Mouse (Mus musculus): ENCODE measurements around the gene Dld. TPM values are rescaled to one million over a fixed set of nuclear protein-coding genes. Genes with fewer than 3 reads are reported as not detected.
A peak's percentile ranks its signal among the peaks of the same experiment; 100 is the strongest.

Gene Dld
- polyA plus RNA-seq (2015; fragmentation: Nextera tagmentation; extraction: Ambion mirVana), result 125 and 139 TPM in 2 replicates

- H3K4me1 ChIP-seq (replicated peaks), result peaks cover 19% of the 10 kb centered on the region
- 6% methylated on average over 66 of the region's 66 CpGs for WGBS
Observed at GRCm38 (mm10) chr12:31350944-31351928, at the start of gene Dld. Dld (minus strand) TSS chr12:31351453.

GRCm38 (mm10) chr12:31400821-31401220, 49.6 kb upstream of the Dld start:
- no peak overlapping the region for H3K27ac ChIP-seq (replicated peaks)
- H3K9me3 ChIP-seq, result no peaks in the 10 kb centered on the region
- H3K4me2 ChIP-seq, result no peak overlapping the region
- 89% methylated on average over 1 of the region's 1 CpGs for WGBS
- no peak overlapping the region for H3K4me3 ChIP-seq
- H3K4me1 ChIP-seq (replicated peaks), result no peaks in the 10 kb centered on the region
- ATAC-seq (ENCODE audit: low read depth), result no peak
- no peaks in the 10 kb centered on the region for H3K36me3 ChIP-seq
- no peak overlapping the region for H3K9ac ChIP-seq
- H3K27me3 ChIP-seq, result no peaks in the 10 kb centered on the region

More at GRCm38 (mm10) chr12:31350944-31351928, at the start of gene Dld:
- Histone ChIP-seq H3K27ac (replicated peaks) (peak within 1 kb of the TSS; percentile 79), H3K4me3 (peak within 1 kb of the TSS; percentile 99), H3K4me2 (peak within 1 kb of the TSS; percentile 98), H3K36me3 (peaks cover 23% of the 10 kb centered on the region), H3K27me3 (no peaks in the 10 kb centered on the region), H3K9me3 (no peaks in the 10 kb centered on the region), H3K9ac (peak within 1 kb of the TSS; percentile 97)
- peak; percentile 100 for ATAC-seq (ENCODE audit: low read depth)

DNA sequence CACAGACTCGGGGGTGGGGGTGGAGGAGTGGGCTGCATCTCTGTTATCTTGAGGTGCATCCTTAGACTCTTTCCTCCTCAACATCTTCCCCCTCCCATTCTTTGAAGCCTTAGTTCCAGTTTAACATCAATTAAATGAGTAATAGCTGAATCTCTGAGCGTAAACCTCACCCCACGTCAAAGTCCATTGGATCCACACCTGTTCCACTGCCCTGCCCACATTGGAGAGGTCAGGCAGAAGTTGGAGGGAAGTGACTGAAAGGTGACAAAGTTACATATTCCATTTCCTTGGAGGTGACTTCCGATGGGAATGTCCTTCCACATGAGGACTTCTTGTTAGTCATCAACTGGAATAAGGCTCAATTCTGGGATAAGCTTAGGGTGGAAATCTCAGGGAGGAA, 46.5 kb upstream of the Dld start:
- no peak overlapping the region for H3K9ac ChIP-seq
- H3K4me1 ChIP-seq (replicated peaks), result no peaks in the 10 kb centered on the region
- no peak for ATAC-seq (ENCODE audit: low read depth)
- no peaks in the 10 kb centered on the region for H3K9me3 ChIP-seq
- no peaks in the 10 kb centered on the region for H3K36me3 ChIP-seq
- H3K4me3 ChIP-seq, result no peak overlapping the region
- H3K27me3 ChIP-seq, result no peaks in the 10 kb centered on the region
- no peak overlapping the region for H3K27ac ChIP-seq (replicated peaks)
- H3K4me2 ChIP-seq, result no peak overlapping the region
- 87% methylated on average over 4 of the region's 4 CpGs for WGBS

DNA sequence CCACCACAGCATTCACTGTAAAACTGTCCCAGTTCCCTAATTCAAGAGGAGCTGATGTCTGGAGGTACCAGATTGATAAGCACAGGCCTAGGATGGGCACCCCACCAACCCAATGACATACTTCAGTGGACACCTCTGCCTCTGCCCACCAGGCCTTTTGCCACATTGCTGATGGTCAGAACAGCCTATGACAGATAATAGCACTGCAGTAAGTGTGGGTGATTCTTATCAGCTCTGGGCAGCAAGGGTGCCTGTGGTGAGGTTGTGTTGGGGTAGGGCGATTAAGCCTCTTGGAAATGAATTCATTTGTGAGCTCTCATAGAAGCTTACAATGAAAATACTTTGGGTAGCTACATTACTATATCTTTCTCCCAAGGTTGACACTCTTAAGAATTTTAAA, 44.6 kb upstream of the Dld start:
- no peak overlapping the region for H3K9ac ChIP-seq
- H3K27me3 ChIP-seq, result no peaks in the 10 kb centered on the region
- 94% methylated on average over 1 of the region's 1 CpGs for WGBS
- no peak for ATAC-seq (ENCODE audit: low read depth)
- H3K27ac ChIP-seq (replicated peaks), result no peak overlapping the region
- H3K4me2 ChIP-seq, result no peak overlapping the region
- no peaks in the 10 kb centered on the region for H3K36me3 ChIP-seq
- no peaks in the 10 kb centered on the region for H3K9me3 ChIP-seq
- no peak overlapping the region for H3K4me3 ChIP-seq
- no peaks in the 10 kb centered on the region for H3K4me1 ChIP-seq (replicated peaks)

GRCm38 (mm10) chr12:31391696-31392095, 40.4 kb upstream of the Dld start:
- Histone ChIP-seq H3K27me3 (no peaks in the 10 kb centered on the region), H3K9ac (no peak overlapping the region), H3K36me3 (no peaks in the 10 kb centered on the region), H3K4me1 (replicated peaks) (no peaks in the 10 kb centered on the region), H3K4me3 (no peak overlapping the region), H3K27ac (replicated peaks) (no peak overlapping the region), H3K4me2 (no peak overlapping the region), H3K9me3 (no peaks in the 10 kb centered on the region)
- 93% methylated on average over 12 of the region's 12 CpGs for WGBS
- no peak for ATAC-seq (ENCODE audit: low read depth)

GRCm38 (mm10) chr12:31390571-31390970, 39.3 kb upstream of the Dld start, which contains the start of gene Slc26a3:
Slc26a3 (plus strand) TSS chr12:31390871.
- no peak within 1 kb of the TSS for H3K4me3 ChIP-seq
- H3K4me2 ChIP-seq, result no peak within 1 kb of the TSS
- no peaks in the 10 kb centered on the region for H3K9me3 ChIP-seq
- no peak within 1 kb of the TSS for H3K9ac ChIP-seq
- no peaks in the 10 kb centered on the region for H3K36me3 ChIP-seq
- H3K27ac ChIP-seq (replicated peaks), result no peak within 1 kb of the TSS
- WGBS, result 79% methylated on average over 3 of the region's 3 CpGs
- H3K4me1 ChIP-seq (replicated peaks), result no peaks in the 10 kb centered on the region
- H3K27me3 ChIP-seq, result no peaks in the 10 kb centered on the region
- ATAC-seq (ENCODE audit: low read depth), result no peak

GRCm38 (mm10) chr12:31387303-31387702, 36.0 kb upstream of the Dld start:
- Histone ChIP-seq H3K27ac (replicated peaks) (no peak overlapping the region), H3K4me3 (no peak overlapping the region), H3K4me2 (no peak overlapping the region), H3K27me3 (no peaks in the 10 kb centered on the region), H3K9ac (no peak overlapping the region), H3K9me3 (no peaks in the 10 kb centered on the region), H3K4me1 (replicated peaks) (no peaks in the 10 kb centered on the region), H3K36me3 (no peaks in the 10 kb centered on the region)
- 58% methylated on average over 3 of the region's 3 CpGs for WGBS
- ATAC-seq (ENCODE audit: low read depth), result no peak

DNA sequence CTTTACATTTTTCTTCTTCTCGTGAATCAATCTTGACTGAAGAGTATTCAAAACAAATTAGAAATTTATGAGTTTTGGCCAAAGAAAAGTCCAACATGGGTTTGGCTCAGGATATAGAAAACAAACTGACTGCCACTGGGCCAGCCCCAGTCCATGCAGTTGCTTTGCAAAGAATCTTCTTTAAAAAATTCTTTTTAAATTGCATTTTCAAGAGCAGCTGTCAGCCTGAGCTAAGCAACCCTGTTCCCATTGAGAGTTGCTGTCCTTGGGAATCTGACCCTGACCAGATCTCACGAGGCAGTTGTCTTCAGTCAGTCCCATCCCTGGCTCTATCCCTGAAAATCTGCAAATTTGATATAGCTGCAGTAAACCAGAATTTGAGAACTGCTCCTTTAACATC, 31.2 kb upstream of the Dld start:
- H3K27me3 ChIP-seq, result no peaks in the 10 kb centered on the region
- no peak overlapping the region for H3K9ac ChIP-seq
- H3K4me1 ChIP-seq (replicated peaks), result no peaks in the 10 kb centered on the region
- no peak overlapping the region for H3K4me3 ChIP-seq
- no peak overlapping the region for H3K27ac ChIP-seq (replicated peaks)
- H3K9me3 ChIP-seq, result no peaks in the 10 kb centered on the region
- H3K4me2 ChIP-seq, result no peak overlapping the region
- WGBS, result 71% methylated on average over 2 of the region's 2 CpGs
- no peaks in the 10 kb centered on the region for H3K36me3 ChIP-seq
- ATAC-seq (ENCODE audit: low read depth), result no peak

- ATAC-seq (ENCODE audit: low read depth), result no peak
- WGBS, result 21% methylated on average over 2 of the region's 2 CpGs
- H3K9me3 ChIP-seq, result no peaks in the 10 kb centered on the region
- no peak overlapping the region for H3K9ac ChIP-seq
- H3K4me2 ChIP-seq, result no peak overlapping the region
- no peaks in the 10 kb centered on the region for H3K27me3 ChIP-seq
- no peak overlapping the region for H3K4me3 ChIP-seq
- no peaks in the 10 kb centered on the region for H3K36me3 ChIP-seq
- peaks cover 3% of the 10 kb centered on the region for H3K4me1 ChIP-seq (replicated peaks)
- H3K27ac ChIP-seq (replicated peaks), result no peak overlapping the region
Observed at GRCm38 (mm10) chr12:31380878-31381277, 29.6 kb upstream of the Dld start.

- no peak overlapping the region for H3K27ac ChIP-seq (replicated peaks)
- peaks cover 11% of the 10 kb centered on the region for H3K4me1 ChIP-seq (replicated peaks)
- no peaks in the 10 kb centered on the region for H3K27me3 ChIP-seq
- no peak overlapping the region for H3K9ac ChIP-seq
- no peaks in the 10 kb centered on the region for H3K9me3 ChIP-seq
- H3K4me2 ChIP-seq, result no peak overlapping the region
- no peak overlapping the region for H3K4me3 ChIP-seq
- no peaks in the 10 kb centered on the region for H3K36me3 ChIP-seq
- WGBS, result 84% methylated on average over 11 of the region's 11 CpGs
- no peak for ATAC-seq (ENCODE audit: low read depth)
Observed at GRCm38 (mm10) chr12:31377241-31377640, 26.0 kb upstream of the Dld start.

DNA sequence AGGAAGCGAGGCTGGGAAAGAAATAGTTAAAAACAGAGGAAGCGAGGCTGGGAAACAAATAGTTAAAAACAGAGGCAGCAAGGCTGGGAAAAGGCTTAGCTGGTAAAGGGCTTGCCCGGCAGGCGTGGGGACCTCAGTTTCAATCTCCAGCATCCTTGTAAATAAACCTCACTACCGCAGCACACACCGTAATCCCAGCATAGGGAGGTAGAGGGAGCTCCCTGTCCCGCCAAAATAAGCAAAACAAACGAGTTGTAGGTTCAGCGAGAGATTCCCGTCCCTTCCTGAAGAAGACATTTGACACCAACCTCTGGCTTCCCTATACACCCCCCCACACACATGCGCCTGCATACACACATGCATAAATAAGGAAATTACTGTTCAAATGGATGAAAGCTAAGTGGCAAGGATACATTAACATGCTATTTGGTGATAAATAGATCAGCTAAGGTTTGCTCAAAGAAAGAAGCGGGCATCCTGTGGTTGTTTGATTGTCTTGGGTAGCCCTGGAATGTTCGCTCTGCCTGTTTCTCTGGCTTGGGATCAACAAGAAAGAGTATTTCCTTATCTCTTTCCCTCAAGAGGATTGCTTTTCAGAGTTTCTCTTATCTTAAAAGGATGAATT, 25.2 kb upstream of the Dld start:
- Histone ChIP-seq H3K36me3 (no peaks in the 10 kb centered on the region), H3K27me3 (no peaks in the 10 kb centered on the region), H3K27ac (replicated peaks) (no peak overlapping the region), H3K4me1 (replicated peaks) (peaks cover 11% of the 10 kb centered on the region), H3K9ac (peak overlapping the region; percentile 53), H3K4me3 (peak overlapping the region; percentile 23), H3K4me2 (peak overlapping the region; percentile 48), H3K9me3 (no peaks in the 10 kb centered on the region)
- ATAC-seq (ENCODE audit: low read depth), result peak; percentile 77
- 19% methylated on average over 13 of the region's 13 CpGs for WGBS

DNA sequence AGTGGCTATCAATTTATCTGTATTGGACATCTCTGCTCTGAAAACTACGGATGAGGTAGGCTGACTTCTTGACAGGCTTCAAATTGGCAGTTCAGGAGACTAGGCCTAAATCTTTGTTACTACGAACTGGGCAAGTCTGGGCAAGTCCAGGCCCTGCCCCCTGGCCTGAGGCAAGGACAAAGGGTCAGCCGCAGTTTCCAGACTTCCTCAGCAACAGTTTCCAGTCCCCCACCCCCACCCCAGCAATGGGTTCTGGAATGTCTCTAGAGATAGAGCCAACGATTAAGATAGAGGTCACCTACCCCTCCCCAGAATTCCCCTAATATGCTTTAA, 24.0 kb upstream of the Dld start:
- Histone ChIP-seq H3K27me3 (no peaks in the 10 kb centered on the region), H3K36me3 (no peaks in the 10 kb centered on the region), H3K4me1 (replicated peaks) (peaks cover 11% of the 10 kb centered on the region), H3K9ac (no peak overlapping the region), H3K4me3 (no peak overlapping the region), H3K27ac (replicated peaks) (no peak overlapping the region), H3K4me2 (no peak overlapping the region), H3K9me3 (no peaks in the 10 kb centered on the region)
- 78% methylated on average over 4 of the region's 4 CpGs for WGBS
- ATAC-seq (ENCODE audit: low read depth), result no peak

Measured in neural tube, embryonic 13.5 days (tissue).